Mouse (Mus musculus) embryo, embryonic 9.5 days (tissue): ENCODE results near the gene Asna1.

ENCODE experiments used
- DNase-seq: peaks from one replicate; pipeline ENCODE4 v3.0.0-alpha.2; 2017; ENCODE audit errors: extremely low spot score

The Asna1 gene

GRCm38 (mm10) chr8:85025098-85025932 is at the start of gene Asna1:
TSS of gene Asna1 (minus strand) at chr8:85025281.
- peak; percentile 91 for DNase-seq

GRCm38 (mm10) chr8:85074617-85075016 is 49.5 kb upstream of the Asna1 start:
- DNase-seq = no peak

GRCm38 (mm10) chr8:85074167-85074566 is 49.1 kb upstream of the Asna1 start:
- DNase-seq = no peak

GRCm38 (mm10) chr8:85073041-85073612 is 48.0 kb upstream of the Asna1 start:
- no peak for DNase-seq

GRCm38 (mm10) chr8:85072364-85072929 is 47.4 kb upstream of the Asna1 start:
- DNase-seq = no peak

GRCm38 (mm10) chr8:85071514-85072281 is 46.6 kb upstream of the Asna1 start, which contains the start of gene Dhps:
TSS of gene Dhps (plus strand) at chr8:85071757.
- peak; percentile 86 for DNase-seq

- peak; percentile 51 for DNase-seq
These were observed 46.0 kb upstream of the Asna1 start for GRCm38 (mm10) chr8:85071041-85071440.

GRCm38 (mm10) chr8:85067982-85068381 is 42.9 kb upstream of the Asna1 start, which contains the start of gene Gm5741:
TSS of gene Gm5741 (minus strand) at chr8:85067982.
- DNase-seq = no peak

- no peak for DNase-seq
These were observed 42.1 kb upstream of the Asna1 start for GRCm38 (mm10) chr8:85067155-85067554.

- no peak for DNase-seq
These were observed 40.1 kb upstream of the Asna1 start for GRCm38 (mm10) chr8:85065213-85065612.

- DNase-seq = no peak
These were observed 37.5 kb upstream of the Asna1 start for GRCm38 (mm10) chr8:85062603-85063002.

GRCm38 (mm10) chr8:85059879-85060616 is 35.0 kb upstream of the Asna1 start, which contains the start of gene Fbxw9:
TSS of gene Fbxw9 (plus strand) at chr8:85060055.
- peak; percentile 89 for DNase-seq

GRCm38 (mm10) chr8:85057367-85057766 is 32.3 kb upstream of the Asna1 start:
- no peak for DNase-seq

GRCm38 (mm10) chr8:85043619-85044018 is 18.5 kb upstream of the Asna1 start:
- no peak for DNase-seq

GRCm38 (mm10) chr8:85037681-85038531 is 12.8 kb upstream of the Asna1 start:
- DNase-seq = peak; percentile 78

- DNase-seq = no peak
These were observed 12.2 kb upstream of the Asna1 start for GRCm38 (mm10) chr8:85037366-85037680.

- DNase-seq = peak; percentile 92
These were observed 11.8 kb upstream of the Asna1 start, which contains the start of gene Tnpo2 for GRCm38 (mm10) chr8:85036718-85037365. TSS of gene Tnpo2 (plus strand) at chr8:85036915.

- no peak for DNase-seq
These were observed 11.3 kb upstream of the Asna1 start for GRCm38 (mm10) chr8:85036381-85036717.

GRCm38 (mm10) chr8:85035728-85036310 is 10.7 kb upstream of the Asna1 start:
- no peak for DNase-seq
